Mouse (Mus musculus): ENCODE measurements around the gene Hmx1.

GRCm38 (mm10) chr5:35447656-35448443, 58.9 kb downstream of the Hmx1 start:
- TF ChIP-seq CTCF (IDR thresholded peaks at IDR 0.05; ENCODE audit: extremely low read depth, insufficient read depth, low read length) (no peak), POLR2A (IDR thresholded peaks at IDR 0.05; ENCODE audit: extremely low read depth, insufficient read depth, low read length) (no peak)
